Mouse (Mus musculus): Measurements from ENCODE around the gene Pfn1.

DNA sequence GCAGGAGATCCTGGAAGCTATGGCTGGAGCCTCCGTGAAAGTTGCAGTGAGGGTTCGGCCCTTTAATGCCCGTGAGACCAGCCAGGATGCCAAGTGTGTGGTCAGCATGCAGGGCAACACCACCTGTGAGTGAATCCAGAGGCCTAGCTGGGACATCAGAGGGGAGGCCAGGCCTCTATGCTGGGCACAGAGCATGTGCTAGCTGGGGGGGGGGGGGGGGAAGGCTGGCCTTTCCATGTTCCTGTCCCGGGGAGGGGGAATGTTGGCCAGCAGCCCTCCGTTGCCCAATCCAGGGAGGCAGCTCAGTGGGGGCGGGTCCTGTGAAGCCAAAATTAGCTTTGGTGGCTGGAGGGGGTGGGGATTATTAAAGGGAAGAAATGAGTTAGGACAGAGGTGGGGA is 48.3 kb upstream of the Pfn1 start:
- TF ChIP-seq POLR2A (IDR thresholded peaks at IDR 0.05; ENCODE audit: borderline replicate concordance, low read depth, low read length) (no peak), CTCF (IDR thresholded peaks at IDR 0.05; ENCODE audit: low read depth, low read length) (no peak)

All from bone marrow macrophage, adult 2 months (primary cell).